Mouse (Mus musculus) left cerebral cortex, postnatal 4 days (tissue): ENCODE measurements around the gene Nrcam. TPM values are rescaled to one million over a fixed set of nuclear protein-coding genes. Genes with fewer than 3 reads are reported as not detected.

Experiments used
- DNase-seq: peaks from one replicate; pipeline ENCODE4 v3.0.0-alpha.2; 2022
- intact Hi-C: fragments of 180-260 bp; cut with DNase I; formaldehyde crosslinking; loops from one replicate; pipeline ENCODE4 v1.15.1; 2025
- total RNA-seq, 2 experiments: library from RNA; stranded (reverse); gene quantifications; 2 replicates each; pipeline ENCODE4 v1.2.3; 2021

Nrcam gene
- total RNA-seq, 2 experiments from 2014 or later, result 323 to 345 TPM

- no peak for DNase-seq
- intact Hi-C loops, result no loop called here
Observed at GRCm38 (mm10) chr12:44355116-44355515, 26.4 kb downstream of the Nrcam start.

DNA sequence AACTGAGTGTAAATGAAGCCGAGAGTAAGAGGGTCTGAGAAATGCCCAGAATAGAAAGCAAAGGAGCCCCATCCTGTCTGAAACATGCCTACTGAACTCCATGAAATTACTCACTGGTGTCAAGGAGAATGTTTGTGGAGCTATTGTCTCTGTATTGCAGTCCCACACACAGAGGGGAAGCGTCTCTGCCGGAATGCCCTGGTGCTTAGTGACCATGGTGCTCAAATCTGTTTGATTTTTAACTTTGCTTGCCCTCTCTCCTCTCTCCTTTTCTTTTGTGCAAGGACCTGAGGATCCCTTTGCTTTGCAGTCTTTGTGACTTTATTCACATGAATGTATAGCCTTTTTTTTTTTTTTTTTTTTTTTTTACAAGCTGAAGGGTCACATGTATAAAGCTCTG, 28.8 kb downstream of the Nrcam start:
- intact Hi-C loops, result no loop called here
- DNase-seq, result no peak

DNA sequence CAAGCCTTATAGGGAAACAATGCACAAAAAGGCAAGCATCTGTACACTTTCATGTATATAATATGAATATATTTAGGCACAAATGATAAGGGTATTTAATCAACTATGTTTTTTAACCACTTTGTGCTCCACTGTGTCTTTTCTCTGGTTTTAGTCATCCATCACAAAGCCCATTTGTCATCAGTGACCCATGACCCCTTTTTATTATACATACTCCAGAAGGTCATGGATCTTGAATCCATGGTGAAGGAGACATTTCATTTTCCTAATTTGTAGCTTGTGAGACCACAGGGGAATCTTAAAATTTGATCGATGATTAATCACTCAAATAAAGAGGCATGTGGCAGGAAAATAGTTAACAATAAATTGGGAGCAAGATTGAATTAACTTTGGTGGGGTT, 29.2 kb downstream of the Nrcam start:
- intact Hi-C loops, result no loop called here
- no peak for DNase-seq

DNA sequence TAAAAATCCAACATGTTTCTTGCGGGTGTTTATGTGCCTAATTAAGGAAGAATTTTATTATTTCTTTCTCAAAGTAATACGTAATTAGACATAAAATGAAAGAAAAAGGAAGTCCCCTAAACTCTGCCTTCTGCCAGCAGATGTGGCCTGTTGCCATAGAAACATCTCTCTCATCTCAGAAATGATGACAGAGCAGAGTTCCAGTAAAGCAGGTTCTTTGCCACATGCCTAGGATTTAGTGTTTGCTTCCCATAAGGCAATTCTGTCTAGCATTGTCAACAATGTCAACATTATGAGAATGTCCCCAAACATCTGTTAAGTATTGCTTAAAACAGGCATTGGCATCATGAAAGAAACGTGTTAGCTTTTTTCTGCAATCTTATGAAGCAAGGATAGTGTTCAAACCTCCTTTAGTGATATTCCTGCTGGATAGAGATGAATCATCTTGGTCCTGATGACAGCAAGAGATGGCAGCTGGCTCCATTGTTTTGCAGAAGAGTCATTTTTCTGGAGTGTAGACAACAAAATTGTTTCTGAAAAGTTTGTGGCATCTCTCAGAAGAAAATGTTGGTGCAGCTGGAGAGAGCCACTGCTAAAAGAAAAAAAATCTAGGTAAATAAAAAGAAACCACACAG, 42.5 kb downstream of the Nrcam start:
- intact Hi-C loops, result loop anchor here (5.0 kb wide), 1 partner anchor 34 kb away; no protein-coding TSS in a partner anchor
- DNase-seq, result no peak

DNA sequence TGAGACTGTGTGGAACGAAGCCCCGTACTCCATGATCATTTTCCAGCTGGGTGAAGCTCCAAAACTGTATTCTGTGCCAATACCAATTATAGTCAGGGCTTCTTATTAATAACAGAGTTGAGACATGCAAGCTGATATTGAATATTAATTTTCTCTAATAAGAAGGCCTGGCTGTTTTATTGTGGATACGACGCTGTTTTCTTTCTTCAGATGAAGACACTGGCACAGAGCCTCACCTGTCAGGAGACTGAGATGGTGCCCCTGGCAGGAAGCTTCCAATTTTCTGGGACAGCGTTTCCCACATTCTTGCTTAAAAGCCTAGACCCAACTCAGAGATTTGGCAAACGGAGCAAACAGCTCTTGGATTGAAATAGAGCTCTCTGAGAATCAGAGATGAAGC, 47.3 kb downstream of the Nrcam start:
- intact Hi-C loops, result no loop called here
- DNase-seq, result peak; percentile 8

- intact Hi-C loops, result no loop called here
- DNase-seq, result peak; percentile 7
Observed at GRCm38 (mm10) chr12:44378431-44379161, 49.9 kb downstream of the Nrcam start.

DNA sequence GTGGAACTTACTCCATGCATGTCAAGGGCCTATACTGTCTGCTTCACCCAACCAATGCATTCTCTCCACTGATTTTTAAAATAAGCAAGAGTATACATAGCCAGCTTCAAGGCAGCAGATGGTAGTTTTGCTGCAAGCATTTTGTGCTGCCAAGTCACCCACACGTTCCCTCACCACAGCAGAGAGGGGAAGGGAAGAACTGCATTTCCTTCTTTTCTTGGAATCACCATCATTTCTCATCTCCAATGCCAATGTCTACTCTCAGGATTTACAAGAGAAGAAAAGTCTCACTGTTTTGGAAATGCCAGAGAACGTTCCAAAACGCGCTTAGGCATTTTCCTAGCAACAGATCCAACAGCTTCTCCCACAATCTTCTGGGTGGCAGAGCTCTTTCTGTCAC, 52.1 kb downstream of the Nrcam start:
- peak; percentile 13 for DNase-seq
- intact Hi-C loops, result no loop called here

- intact Hi-C loops, result no loop called here
- DNase-seq, result no peak
Observed at GRCm38 (mm10) chr12:44386398-44386797, 57.7 kb downstream of the Nrcam start.

DNA sequence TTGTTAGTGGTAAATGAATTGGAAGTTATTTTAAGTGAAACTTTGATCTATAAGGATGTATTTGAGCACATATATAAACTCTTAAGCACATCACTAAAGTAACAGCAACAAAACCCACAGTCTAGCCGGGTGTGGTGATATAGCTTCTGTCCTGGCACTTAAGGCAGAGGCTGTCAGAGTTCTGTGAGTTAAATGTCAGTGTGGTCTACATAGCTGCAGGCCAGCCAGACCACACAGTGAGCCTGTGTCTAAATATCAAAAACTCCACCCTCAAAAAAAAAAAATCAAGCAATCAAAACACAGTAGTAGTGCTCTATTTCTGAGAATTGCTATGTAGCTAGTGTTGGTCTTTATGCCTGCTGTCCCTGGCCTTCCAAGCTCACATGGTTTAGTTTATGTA, 59.5 kb downstream of the Nrcam start:
- DNase-seq, result no peak
- intact Hi-C loops, result no loop called here

DNA sequence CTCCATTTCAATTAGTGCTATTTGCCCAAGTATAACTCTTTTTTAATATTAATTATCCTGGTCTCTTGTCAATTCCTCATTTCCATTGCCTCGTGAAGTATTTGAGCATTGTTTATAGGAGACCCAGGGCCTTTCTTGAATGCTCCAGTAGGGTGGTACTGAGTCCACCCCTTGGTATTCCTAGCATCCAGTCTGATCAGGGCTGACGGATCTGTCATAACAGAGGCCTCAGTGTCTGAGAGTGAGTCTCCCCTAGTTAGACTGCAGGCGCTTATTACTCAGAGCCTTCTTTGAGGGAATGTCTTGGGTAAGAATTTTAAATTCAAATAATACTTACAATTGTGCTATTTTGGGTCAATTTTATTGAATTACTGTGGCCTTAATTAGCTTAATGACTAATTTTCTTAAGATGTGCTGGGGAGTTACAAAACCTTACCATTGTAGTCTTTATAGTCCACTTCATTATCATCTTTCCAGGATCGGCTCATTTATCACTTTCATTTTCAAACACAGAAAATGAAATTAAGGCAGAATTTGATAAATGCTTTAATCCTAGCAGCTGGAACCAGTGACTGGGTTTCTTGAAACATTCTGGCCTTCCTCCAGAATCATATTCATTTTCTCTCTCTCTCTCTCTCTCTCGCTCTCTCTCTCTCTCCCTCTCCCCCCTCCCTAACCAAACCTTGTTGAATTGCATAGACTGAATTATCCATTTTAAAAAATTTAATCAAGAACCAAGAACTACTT, 61.9 kb downstream of the Nrcam start:
- intact Hi-C loops, result no loop called here
- DNase-seq, result no peak

DNA sequence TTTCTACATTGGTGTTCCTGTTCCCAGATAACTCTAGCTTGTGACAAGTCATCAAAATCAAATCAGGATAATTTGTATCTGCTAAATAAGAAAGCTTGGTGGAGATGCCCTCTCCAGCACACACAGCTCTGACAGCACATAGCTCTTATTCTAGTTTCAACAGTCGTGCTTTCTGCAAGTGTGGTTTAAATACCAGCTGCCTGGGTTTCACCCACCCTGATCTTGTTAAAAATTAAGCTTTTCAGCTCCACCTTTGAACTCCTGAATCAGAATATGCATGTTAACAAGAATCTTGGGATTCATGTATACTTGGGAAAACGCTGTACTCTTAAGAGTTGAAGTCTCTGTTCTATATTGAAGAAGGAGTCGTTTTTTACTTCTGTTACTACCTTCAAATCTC, 66.2 kb downstream of the Nrcam start:
- intact Hi-C loops, result no loop called here
- DNase-seq, result no peak

- DNase-seq, result no peak
Observed at GRCm38 (mm10) chr12:44397782-44398181, 69.1 kb downstream of the Nrcam start.

GRCm38 (mm10) chr12:44402134-44402533, 73.4 kb downstream of the Nrcam start:
- DNase-seq, result no peak
- intact Hi-C loops, result no loop called here

More at GRCm38 (mm10) chr12:44397782-44398181, 69.1 kb downstream of the Nrcam start:
- intact Hi-C loops, result no loop called here

DNA sequence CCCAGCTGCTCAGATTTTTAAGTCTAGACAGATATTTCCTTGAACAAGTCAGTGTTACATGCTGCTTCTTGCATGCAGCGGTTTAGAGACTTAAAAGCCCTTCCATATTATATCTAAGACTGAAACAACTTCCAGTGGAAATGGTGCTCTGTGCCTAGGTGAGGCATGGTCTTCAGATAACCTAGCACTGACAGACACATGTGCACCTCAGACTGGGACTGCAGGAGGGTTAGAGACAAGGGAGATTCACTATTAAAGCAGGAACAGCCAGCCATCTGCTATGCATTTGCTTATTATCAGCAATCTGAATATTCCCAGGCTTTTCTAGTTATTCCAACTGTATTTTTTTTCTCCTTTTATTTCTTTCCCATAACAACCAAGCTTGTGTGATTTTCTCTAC, 74.6 kb downstream of the Nrcam start:
- intact Hi-C loops, result no loop called here
- no peak for DNase-seq

DNA sequence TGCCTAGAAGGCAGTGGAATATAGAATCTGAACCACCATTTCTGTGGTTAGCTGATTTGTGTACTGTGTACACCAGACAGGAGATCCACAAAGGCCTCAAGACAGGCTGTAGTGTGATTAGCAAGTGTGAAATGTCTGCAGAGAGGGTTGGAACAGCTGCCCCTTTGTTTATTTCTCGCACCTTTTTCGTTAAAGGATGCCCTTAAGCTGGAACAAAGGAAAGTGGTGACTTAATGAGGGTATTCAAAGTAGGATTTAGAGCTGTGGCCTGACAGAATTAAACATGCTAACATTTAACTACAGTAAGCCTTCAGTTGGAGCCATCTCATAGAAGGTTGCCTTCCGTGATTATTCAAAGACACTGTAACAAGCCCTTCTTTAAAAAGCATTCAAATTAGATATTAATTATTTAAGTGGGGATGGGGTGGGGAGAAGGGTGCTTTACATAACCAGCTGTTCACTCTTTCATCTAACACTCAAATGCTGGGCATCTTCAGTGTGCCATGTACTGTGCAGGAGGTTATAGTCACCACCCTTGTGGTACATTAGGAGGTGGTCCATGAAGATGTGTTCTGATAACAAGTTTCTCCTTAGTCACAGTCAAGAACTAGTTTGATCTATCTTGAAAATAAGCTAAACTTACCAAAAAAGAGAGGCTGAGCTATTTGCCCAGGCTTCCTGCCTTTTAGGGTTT, 75.2 kb downstream of the Nrcam start:
- no peak for DNase-seq
- intact Hi-C loops, result no loop called here

GRCm38 (mm10) chr12:44409786-44410185, 81.1 kb downstream of the Nrcam start:
- intact Hi-C loops, result no loop called here
- DNase-seq, result no peak

DNA sequence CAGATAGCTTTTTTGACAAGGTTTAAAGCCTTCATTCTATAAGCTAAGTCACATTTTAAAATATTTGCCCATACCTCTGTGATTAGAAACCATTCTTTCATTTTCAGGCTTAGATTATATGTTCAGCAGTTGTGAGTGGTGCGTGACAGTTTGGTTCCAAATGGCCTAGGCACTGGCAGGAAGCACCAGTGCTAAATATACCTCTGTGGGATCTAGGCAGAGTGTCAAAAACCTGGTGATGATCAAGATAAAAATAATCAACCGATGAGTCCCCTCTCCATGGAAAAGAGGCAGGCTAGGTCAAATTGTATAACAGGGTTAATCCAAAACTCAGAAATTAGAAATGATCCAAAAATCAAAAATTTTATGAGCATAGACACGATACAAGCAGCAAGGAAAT, 82.3 kb downstream of the Nrcam start:
- intact Hi-C loops, result no loop called here
- DNase-seq, result no peak

- DNase-seq, result no peak
- intact Hi-C loops, result no loop called here
Observed at GRCm38 (mm10) chr12:44422154-44422866, 93.6 kb downstream of the Nrcam start.

DNA sequence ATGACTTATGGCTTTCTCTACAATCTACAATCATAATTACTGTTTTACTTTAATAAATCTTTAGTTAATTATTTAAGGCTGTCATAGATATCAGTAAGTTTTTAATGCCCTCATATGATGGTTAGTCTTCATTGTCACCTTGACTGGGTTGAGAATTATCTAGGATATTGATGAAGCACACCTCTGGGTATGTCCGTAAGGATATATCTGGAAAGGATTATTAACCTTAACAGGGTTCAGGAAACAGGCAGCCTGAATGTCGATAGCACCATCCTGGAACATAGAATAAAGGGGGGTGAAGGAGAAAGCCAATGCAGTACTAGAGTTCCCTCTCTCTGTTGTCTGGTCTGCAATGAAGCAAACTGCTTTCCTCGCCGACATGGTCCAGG, 94.2 kb downstream of the Nrcam start:
- intact Hi-C loops, result no loop called here
- no peak for DNase-seq

DNA sequence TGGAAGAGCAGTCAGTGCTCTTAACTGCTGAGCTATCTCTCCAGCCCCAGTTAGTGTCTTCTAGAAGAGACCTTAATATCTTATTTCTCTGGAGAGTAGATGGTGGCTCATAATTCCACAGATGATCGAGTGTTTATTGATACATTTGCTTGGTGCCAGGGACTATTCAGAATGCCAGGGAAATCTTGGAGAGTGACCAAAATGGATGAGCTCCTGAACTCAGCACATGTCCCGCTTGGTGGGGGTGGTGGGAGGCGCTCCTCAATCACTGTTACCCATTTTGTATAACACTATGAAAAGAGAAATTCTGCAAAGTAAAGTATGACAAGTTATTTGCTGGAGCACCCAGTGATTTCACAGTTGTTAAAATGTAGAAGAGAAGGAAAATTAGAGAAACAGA, 95.3 kb downstream of the Nrcam start:
- intact Hi-C loops, result no loop called here
- DNase-seq, result no peak

DNA sequence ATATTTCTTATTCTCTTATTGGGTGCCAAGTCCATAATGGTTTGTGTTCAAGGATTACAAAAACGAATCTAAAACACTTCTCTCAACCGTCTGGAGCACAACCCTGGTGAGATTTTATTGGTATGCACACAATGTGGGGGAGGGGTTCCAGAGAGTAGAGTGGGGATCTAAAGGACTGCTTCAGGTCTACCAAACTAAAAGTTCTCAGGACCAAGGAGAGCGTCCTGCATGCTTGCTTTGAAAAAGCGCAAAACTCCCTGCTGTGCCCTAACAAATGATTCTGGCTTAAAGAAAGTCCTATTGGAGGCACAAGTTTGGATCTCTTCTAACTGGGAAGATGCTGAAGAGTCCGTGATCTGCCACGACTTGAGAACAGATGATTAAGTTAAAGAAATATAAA, 96.4 kb downstream of the Nrcam start:
- no peak for DNase-seq

More for the DNA sequence above, 96.4 kb downstream of the Nrcam start:
- intact Hi-C loops, result no loop called here
